Mouse (Mus musculus): ENCODE results near the gene Zbtb3. TPM values are rescaled to one million over a fixed set of nuclear protein-coding genes. Genes with fewer than 3 reads are reported as not detected.

Zbtb3 gene
- total RNA-seq (2021) = 1 to 10 TPM; 1.3 to 1.7 TPM

DNA sequence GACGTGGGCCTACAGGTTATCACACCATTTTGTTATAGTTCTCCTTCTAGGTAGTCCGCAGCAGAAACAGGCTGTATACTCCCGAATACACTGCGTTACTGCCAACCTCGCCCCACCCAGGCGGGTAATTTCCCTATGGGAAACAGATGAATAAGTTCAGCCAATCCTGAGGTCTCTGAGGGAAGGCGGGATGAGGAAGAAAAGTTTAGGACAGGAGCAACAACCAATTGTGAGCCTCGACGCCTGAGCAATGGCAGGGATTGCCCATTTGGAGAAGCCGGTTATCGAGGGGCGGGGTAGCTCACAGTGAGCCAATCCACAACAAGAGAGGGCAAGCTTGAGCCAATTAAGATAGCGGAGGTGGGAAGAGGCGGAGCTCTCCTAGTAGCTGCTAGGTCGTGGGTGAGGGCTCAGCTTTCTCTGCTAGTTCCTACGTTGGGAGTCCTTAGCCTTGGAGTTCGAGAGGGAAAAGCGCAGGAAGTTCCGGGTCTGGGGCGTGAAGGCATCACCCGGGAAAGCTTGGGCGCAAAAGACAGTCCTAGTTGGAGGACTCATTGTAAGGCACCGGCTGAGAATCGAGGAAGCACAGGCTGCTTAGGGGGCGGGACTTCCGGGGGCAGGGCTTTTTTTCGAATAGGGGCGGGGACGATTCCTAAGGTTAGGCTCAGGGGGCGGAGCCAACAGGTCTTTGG is at the start of gene Zbtb3:
Gene Zbtb3, plus strand, starts transcription at position 426 of the 692 bp plus-strand sequence.
- peak; percentile 86 to 89 for DNase-seq
- intact Hi-C loops (cut with DNase I) = loop anchor here (2.0 kb wide), 1 partner anchor 15 kb away; no protein-coding TSS in a partner anchor

DNA sequence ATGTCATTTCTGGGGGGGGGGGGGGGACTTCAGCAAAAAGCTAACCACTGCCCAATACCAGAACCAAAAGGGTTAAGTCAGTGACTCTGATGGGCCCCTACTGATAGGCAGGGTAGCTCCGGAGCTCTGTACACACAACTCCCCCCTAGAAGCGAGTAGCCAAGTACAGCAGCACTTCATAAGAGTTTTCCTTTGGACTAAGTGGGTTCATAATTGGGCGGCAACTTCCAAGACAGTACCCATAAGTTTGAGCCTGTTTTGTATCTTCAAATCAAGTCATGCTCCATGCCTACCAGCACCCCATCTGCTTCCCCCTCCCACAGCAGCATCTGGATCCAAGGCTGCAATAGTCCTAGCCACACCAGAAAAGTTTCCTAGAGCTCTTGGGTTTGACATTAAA is 46.7 kb upstream of the Zbtb3 start:
- intact Hi-C loops (cut with DNase I) = loop anchor here (5.0 kb wide), 1 partner anchor 67 kb away; the partner anchor contains the start of gene Hnrnpul2
- DNase-seq = no peak

DNA sequence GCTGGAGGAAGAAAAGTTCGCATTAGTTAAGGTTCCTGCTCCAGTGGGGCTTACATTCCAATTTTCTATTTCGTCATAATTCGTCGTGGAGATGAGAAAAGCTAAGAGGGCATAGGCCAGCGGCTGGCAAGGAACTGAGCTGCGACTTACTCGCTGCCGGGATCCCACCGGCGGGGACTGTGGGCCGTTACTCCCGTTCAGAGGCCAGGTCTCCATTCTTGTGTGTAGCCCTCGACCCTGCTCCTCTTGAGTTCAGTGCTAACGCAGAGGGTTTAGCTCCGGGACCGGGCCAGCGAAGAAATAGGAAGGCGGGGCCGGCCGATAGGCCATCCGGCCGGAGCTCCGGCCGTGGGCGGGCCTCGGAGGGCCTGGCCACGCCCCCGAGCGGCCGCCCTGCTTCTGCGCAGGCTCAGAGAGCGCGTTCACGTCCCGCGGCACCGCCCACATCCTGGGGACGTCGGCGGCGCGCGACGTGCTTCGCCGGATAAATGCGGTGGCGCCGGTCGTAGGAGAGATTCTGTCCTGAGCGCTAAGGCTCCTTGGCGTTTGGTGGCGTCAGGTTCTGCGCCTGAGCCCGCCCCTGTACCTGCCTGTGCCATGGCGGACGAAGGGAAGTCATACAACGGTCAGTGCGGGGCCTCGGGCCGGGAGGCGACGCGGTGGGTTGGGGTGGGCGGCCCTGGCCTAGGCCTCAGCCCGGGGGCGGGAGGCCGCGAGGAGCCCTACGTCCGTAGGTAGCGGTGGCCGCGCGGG is 45.5 kb upstream of the Zbtb3 start, which contains the start of gene Nxf1:
Gene Nxf1, plus strand, starts transcription at position 439 of the 753 bp plus-strand sequence.
- DNase-seq = peak; percentile 92 to 93
- intact Hi-C loops (cut with DNase I) = loop anchor here (5.0 kb wide), 1 partner anchor 65 kb away; the partner anchor contains the start of gene Hnrnpul2

DNA sequence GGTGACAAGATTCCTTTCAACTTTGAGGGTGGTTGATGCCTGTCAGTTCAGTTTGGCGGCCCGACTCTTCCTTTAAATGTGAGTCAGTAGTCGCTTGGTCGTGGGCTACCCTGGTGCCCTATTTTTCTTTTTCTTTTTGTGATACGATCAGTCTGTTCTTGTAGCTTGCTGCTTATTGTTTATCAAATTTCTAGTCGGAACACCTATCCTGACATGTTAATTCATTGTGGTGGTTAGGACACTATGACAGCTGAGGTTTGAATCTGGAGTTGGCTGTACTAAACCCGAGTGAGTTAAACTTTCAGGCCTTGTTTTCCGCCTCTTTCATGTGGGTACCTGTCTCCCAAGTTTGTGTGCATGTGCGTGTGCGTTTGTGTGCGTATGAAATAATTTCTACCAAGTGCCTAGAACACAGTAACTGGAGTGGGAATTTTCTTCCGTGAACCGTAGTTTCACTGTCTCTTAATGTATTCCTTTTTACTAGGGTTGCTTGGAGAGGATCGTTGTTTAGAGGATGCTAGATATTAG is 44.8 kb upstream of the Zbtb3 start:
- DNase-seq = no peak
- intact Hi-C loops (cut with DNase I) = loop anchor here (5.0 kb wide), 1 partner anchor 65 kb away; the partner anchor contains the start of gene Hnrnpul2

DNA sequence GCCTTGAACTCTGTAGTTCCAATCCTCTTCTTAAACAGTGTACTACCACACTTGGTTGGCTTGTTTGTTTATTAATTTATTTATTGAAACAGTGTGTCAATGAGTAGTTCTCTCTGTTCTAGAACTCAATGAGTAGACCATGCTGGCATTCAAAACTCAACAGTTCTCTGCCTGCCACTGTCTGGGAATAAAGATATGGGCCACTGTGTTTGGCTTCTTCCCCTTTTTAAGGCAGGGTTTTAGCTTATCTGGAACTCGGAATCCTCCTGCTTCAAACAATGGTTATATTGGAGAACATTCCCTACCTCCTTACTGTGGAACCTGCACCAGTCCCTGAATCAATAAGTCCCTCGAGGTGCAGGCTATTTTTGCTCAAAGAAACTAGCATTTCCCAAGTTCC is 43.5 kb upstream of the Zbtb3 start:
- DNase-seq = no peak
- intact Hi-C loops (cut with DNase I) = loop anchor here (5.0 kb wide), 1 partner anchor 63 kb away; the partner anchor contains the start of gene Hnrnpul2

DNA sequence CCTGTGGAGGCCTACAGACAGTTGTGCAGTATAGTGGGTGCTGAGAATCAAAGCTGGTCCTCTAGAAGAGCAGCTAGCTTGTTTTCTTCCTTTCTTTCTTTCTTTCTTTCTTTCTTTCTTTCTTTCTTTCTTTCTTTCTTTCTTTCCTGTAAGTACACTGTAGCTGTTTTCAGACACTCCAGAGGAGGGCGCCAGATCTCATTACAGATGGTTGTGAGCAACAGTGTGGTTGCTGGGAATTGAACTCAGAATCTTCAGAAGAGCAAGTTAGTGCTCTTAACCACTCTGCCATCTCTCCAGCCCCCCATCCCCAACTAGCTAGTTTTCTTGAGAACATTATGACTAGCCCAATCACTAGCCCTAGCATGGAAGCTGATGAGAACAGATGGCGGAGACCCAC is 41.6 kb upstream of the Zbtb3 start:
- DNase-seq = no peak
- intact Hi-C loops (cut with DNase I) = no loop called here

DNA sequence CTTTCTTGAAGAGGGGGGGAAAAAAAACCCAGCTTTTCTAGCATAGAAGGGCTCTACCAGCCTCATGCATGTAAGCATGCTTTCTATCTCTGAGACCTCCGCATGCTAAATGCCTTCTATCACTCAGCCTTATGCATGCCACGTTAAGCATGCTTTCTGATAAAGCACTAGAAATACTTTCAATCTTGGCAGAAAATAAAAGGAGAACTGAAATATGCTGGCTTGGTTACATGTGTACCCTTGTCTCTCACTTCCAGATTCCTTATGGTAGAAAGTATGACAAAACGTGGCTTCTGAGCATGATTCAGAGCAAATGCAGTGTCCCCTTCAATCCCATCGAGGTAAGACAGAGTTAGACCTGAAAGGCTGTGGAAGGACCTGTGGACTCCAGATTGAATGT is 39.1 kb upstream of the Zbtb3 start:
- no peak for DNase-seq
- intact Hi-C loops (cut with DNase I) = no loop called here

DNA sequence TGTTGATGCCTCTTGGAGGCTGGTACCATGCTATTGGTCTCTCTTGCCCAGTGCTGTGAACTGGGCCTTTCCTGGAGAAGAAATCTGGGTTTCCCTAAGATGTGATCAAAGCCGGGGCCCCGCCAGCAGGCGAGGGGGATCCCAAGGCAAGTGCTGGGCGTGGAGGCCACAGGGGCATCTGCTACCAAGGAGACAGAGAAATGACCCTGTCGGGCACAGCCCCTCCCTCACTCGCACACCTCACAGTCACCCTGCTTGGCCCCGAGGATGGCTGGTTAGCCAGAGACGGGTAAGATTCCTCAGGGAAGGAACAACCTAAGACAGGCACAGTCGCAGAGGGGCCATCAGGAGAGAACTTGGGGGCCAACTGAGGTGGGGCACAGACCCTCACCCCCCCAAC is 36.8 kb upstream of the Zbtb3 start:
- intact Hi-C loops (cut with DNase I) = no loop called here

DNA sequence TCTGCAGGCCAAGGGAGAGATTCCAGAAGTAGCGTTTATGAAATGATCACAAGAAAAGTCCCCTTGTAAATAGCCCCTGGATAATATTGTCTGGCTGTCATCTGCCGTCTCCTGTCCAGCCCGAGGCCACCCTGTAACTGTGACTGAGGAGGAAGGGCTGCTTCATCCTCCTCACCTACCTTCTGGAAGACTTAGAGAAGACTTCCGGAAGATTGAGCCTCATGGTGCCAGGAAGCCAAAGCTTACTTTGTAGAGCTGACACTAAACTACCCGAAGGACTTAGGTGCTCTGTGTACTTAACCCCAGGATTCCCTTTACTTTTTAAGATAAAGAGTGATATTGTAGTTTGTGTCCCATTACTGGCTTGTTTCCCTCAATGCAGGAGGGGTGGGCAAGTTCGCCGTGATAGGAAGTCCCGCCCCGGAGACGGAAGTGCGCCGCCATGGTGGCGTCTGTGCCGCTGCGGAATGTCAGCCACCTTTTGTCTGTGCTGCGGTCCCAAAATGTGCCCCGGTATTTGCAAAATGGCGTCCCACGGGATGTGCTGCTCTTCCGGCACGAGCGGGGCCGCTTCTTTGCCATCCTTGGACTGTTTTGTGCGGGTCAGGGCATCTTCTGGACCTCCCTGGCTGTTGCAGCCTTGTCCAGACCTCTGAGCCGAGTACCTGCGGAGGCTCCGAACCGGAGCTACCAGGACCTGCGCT is 31.6 kb upstream of the Zbtb3 start, which contains the start of gene Tmem223:
Gene Tmem223, plus strand, starts transcription at position 430 of the 704 bp plus-strand sequence.
- DNase-seq = peak; percentile 84 to 85
- intact Hi-C loops (cut with DNase I) = no loop called here

More for the DNA sequence above, 36.8 kb upstream of the Zbtb3 start:
- no peak for DNase-seq

DNA sequence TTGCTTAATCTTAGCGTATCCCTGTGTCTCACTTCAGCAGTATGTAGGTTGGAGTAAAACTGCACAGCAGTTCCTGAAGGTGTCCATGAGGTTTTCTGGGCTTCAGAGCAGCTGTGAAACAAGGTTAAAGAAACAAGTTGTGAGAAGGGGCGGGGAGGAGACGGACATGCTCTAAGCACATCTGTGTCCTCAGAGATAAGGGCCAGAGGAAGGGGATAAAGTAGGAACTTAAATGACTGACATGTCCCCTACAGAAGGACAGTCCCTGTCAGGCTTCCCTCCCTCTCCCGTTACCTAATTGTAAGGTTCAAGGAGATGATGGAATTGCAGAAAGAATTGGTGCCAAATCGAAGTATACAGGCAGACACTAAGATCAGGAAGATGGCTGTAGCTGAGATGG is 29.4 kb upstream of the Zbtb3 start:
- intact Hi-C loops (cut with DNase I) = no loop called here
- DNase-seq = no peak

DNA sequence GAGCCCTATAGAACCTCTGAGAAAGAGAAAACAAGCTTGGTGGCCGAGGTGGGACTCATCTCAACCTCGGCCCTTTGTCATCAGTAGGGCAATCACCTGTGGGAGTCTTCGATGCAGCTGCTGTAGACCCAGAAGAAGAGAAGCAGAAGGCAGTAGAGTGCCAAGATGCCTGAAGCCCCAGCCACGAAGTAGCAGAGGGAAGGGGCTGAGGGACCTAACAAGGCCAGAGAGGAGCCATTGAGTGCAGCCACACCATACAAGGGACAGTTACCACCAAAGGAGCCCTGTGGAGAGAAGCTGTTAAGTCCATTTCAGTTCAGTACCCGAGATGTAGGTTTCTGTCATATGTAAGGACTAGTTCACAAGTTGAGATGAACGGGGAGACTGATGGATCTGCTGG is 28.9 kb upstream of the Zbtb3 start:
- intact Hi-C loops (cut with DNase I) = no loop called here
- no peak for DNase-seq

DNA sequence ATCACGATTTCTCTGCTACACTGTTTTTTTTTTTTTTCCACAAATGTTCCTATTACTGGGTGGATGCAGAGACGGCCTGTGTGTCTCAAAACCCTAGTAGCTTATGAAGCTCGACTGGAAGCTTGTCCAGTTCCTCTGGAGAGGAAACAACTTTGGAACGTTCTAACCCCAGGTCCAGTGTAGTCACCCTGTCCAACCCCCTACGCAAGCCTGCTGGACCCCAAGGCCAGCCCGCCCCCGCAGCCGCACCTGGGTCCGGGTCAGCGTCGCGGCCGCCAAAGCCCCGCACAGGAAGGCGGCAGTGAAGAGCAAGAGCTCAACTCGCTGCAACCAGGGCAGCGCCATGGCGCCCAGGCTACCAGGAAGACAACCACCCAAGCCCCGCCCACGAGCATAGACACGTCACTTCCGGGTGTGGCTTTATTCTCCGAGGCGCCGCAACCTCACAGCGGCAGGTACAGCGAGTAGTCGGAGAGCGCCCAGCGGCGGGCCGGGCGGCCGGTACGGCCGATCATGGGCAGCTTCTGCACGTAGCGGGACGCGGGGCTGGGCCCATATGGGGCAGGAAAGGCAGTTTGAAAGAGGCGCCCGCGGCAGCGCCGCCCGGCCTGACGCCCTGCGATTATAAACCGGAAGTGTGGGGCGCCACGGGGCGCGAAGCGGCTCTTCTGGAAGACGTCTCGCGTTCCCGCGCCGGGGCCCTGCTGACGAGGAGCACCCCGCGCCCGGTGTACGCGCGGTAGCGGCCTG is 28.1 kb upstream of the Zbtb3 start, which contains the start of gene Tmem179b:
Gene Tmem179b, minus strand, starts transcription at position 382 of the 750 bp plus-strand sequence.
- peak; percentile 96 to 99 for DNase-seq
- intact Hi-C loops (cut with DNase I) = no loop called here

DNA sequence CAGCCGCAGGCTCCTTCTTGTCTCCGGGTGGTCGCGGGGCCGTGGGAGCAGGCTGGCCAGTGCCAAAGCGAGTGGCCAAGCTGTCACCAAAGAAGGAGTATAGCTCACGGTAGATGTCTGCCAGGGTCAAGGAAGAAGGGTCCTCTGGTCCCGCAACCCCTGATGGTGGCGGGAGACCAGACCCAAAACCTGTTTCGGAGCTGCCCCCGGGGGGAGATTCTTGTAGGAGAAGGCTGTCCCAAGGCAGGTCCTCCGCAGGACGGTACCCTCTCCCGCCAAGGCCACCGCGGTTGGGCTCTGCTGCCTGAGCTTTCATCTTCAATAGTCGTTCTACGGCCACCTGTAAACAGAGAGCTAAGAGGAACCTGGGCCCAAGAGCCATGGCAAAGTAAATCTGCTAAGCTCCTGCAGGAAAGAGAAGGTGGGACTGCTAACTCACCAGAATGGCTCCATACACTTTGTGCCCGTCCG is 27.4 kb upstream of the Zbtb3 start:
- no peak for DNase-seq

DNA sequence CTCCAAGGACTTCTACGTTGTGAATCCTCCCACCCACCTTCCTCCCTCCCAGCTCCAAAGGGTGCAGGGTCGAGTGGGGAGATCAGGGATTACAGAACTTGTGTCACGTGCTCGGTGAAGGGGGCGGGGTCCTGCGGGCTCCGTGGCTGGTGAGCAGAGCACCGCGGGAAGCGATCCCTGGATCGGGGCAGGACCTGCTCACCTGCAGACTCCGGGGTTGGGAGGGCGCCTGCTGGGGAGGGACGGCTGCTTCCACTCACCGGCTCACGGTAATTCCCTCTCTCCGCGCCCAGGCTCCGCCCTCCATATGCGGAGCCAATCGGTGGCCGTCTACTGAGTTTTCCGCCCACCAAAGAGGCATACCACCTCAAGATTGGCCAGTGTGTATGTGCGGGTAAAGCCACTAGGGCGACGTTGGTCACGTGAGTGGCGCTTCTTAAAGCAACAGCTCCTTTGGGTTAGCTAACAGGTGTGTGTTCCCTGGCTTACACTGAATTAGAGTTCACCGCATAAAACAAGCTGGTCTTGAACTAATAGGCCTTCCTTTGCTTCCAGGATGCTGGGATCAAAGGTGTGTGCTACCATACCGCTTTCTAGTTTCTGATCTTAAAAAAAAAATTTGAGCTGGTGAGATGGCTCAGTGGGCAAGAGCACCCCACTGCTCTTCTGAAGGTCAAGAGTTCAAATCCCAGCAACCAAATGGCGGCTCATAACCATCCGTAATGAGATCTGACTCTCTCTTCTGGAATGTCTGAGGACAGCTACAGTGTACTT is 16.2 kb upstream of the Zbtb3 start, which contains the start of gene Taf6l:
Gene Taf6l, minus strand, starts transcription at position 410 of the 774 bp plus-strand sequence.
- peak; percentile 86 to 87 for DNase-seq
- intact Hi-C loops (cut with DNase I) = no loop called here

More for the DNA sequence above, 27.4 kb upstream of the Zbtb3 start:
- intact Hi-C loops (cut with DNase I) = no loop called here

DNA sequence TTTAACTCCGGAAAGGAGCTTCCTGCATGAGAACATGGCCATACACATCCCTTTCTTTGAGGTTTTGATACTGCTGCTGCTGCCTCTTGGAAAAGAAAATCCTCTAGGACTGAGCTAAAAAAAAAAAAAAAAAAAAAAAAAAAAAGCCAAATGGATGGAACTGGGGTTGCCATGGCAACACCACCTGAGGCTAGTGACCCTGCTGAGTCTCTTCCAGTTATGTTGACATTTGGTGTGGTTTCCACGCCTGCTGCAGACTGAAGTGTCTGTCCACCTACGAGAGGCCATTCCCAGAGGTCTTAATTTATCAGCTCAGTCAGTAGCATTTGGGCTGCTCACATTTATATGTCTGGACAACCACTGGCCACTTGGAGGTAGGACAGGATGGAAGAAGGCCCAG is 13.8 kb upstream of the Zbtb3 start:
- intact Hi-C loops (cut with DNase I) = no loop called here
- DNase-seq = no peak

DNA sequence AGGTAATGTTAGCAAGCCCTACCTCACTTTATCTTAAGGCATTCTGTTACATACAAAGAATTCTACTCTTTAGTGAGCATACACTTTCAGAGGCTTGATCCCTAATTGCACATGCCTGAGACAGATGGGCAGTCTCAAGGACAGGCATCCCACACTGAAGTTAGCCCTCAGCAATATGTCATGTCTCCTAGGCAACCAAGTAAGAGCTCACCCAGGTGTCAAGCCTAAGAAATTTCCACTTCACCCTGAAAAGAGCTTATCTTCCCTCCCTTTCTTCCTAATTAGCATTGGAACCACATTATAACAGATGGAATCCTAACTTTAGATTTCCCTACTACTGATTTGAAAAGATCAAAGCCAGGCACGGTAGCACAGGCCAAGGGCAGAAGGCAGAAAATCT is 13.2 kb upstream of the Zbtb3 start:
- intact Hi-C loops (cut with DNase I) = no loop called here
- no peak for DNase-seq

DNA sequence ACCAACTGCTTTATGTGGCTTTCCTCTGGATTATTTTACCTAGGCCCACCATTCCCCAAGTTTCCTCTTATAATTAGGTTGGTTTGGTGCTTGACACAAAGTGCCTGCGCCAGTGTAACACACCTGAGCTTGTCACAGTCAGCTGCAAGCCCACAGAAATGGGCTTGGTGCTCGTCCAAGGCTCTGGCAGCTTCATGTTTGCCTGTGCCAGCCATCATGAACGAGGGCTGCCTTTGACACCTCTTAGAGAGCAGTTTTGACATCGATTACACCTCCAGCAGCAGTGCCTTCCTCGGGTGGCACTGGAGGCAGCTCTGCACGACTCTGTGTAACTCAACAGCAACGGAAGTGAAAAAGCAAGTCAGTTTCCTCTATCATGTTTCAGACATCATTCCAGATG is 12.2 kb upstream of the Zbtb3 start:
- DNase-seq = no peak
- intact Hi-C loops (cut with DNase I) = no loop called here

DNA sequence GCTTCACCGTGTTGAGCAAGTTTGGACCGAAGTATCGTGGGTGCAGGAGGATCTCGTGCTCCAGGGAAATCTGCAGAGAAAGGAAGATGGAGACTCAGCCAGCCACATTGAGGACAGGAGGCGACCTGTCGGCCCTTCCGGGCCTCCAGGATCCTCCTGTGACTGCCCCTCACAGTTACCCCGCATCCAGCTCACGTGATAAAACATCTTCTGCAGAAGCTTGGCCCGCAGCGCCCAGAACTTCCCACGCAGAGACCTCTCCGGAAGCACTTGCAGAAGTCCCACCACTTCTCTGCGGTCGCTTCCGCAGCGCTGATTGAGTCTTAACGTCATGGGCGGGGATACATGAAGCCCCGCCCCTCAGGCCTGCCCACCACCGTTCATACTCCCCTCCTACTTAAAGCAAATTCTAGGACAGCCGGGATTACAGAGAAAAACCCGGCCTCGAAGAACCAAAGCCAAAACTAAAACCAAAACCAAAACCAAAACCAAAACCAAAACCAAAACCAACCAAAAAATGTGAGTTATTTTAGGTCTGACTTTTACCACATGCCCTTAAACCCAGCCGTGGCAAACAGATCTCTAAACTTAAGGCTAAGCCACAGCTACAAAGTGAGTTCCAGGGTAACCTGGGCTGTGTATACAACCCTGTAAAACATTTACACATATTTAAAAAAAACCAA is 4.0 kb upstream of the Zbtb3 start, which contains the start of gene Polr2g:
Gene Polr2g, minus strand, starts transcription at position 314 of the 683 bp plus-strand sequence.
- intact Hi-C loops (cut with DNase I) = no loop called here
- peak; percentile 86 to 89 for DNase-seq
